Mouse (Mus musculus): ENCODE results near the gene Adat3. TPM values are rescaled to one million over a fixed set of nuclear protein-coding genes. Genes with fewer than 3 reads are reported as not detected.
A peak's percentile ranks its signal among the peaks of the same experiment; 100 is the strongest.
"Not testable (repeated sequence)": the region's sequence is repeated elsewhere in the genome, so short reads cannot be mapped to it uniquely, and the experiment has no call there.

Adat3 gene
- polyA plus RNA-seq, 2 experiments from 2014 or later = 1.7 to 3.6 TPM

DNA sequence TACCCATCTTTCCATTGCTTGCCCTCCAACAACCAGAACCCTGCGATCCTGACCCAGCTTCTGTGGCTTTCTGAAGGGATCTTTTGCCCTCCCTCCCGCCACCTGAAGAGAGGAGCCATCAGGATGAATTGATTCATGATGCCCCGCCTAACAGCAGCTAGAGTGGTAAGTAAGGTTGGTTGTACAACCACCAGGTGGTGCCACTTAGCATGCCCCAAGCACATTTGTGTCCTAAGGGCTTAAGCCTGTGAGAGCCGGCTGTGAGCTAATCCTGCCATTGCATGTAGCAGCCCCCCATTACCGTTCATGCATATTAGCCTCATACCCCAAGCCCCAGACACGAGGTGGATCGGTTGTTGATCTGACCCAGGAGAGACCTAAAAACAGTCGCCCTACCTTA is 23.8 kb upstream of the Adat3 start:
- ATAC-seq = peak; percentile 48

GRCm38 (mm10) chr10:80583047-80583446 is 19.6 kb upstream of the Adat3 start:
- ATAC-seq = no peak

DNA sequence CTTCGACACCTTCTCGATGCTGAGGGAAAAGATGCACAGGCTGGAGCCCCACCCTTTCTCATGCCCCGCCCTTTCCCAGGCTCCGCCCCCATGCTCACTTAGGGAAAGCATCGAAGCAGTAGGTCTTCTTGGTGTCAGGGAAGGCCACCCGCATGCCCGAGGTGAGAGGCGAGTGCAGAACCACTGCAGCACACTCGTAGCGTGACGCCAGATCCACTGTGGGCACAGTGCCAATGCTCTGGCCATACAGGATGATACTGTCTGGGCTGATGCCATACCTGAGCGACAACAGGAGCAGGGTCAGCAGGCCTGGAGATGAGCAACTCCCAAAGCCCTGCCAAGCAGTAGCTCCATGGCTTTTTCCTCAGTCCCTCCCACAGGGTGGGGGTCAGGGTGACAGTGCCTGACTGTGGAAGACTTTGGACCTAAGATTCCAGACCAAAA is 18.6 kb upstream of the Adat3 start:
- ATAC-seq = no peak

- no peak for ATAC-seq
Measured at GRCm38 (mm10) chr10:80584642-80585552, 17.8 kb upstream of the Adat3 start.

DNA sequence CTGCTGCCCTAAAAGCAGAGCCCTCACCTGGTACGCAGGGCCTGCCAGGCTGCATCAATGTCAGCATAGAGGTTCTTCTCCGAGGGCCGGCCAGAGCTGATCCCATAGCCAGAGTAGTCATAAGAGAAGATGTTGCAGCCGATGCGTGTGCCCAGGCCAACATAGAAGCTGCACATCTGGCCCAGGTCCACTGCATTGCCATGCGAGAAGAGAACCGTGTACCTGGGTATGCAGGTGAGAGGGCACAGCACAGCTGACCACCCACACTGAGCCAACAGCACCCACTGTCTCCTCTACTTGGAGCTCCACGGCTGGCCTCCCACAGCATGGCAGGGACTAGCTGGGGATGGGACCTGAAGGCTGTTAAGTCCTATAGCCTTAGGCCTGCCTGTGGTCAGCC is 17.1 kb upstream of the Adat3 start:
- no peak for ATAC-seq

- no peak for ATAC-seq
Measured at GRCm38 (mm10) chr10:80586407-80587304, 16.0 kb upstream of the Adat3 start.

DNA sequence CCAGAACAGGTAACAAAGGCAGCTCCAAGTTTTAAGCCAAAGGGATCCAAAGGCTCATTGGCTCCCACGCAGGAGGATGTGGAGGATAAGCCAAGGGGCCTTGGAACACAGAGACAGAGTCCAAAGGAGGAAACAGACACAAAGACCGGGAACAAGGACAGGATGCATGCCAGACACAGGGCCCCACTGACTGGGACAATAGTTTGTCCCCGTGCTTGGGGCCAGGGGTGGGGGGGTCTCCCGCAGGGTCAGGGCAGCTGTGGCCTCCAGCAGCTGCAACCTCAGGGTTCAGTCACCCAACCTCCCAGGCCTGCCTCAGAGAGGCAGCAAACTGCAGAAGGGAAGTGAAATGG is 15.4 kb upstream of the Adat3 start:
- no peak for ATAC-seq

DNA sequence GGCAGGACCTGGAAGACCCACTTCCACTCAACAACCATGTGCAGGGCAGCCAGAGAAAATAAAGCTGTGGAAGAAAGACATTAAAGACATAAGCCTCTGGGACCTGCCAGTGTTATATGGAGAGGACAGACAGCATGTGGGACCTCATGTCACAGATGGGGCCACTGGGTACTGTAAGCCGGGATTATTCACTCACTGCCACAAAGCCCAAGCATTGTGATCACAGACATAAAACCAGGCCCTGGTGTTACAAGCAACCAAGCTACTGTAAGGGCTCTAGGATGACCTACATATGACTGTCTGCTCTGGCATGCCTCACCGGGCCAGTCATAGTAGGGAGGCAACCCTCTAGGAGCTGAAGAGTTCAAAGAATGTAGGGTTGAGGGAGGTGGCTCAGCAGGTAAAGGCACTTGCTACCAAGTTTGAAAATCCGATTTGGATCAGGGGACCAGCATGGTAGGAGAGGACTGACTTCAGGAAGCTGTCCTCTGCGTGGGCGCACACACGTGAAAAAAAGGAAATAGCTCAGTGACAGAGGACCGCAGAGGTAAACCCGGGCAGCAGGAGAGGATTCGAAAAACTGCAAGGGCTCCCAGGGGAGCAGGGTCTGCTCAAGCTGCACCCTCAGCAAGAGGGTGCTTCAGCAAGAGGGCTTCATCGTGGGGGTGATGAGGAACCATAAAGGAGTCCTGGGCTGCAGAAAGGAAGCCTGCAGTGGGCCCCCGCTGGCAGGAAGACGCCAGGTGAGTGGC is 13.4 kb upstream of the Adat3 start:
- ATAC-seq = peak; percentile 30

- peak; percentile 97 for ATAC-seq
Measured at GRCm38 (mm10) chr10:80589879-80590854, 12.5 kb upstream of the Adat3 start, which contains the start of gene Abhd17a. Abhd17a (minus strand) TSS chr10:80590341.

DNA sequence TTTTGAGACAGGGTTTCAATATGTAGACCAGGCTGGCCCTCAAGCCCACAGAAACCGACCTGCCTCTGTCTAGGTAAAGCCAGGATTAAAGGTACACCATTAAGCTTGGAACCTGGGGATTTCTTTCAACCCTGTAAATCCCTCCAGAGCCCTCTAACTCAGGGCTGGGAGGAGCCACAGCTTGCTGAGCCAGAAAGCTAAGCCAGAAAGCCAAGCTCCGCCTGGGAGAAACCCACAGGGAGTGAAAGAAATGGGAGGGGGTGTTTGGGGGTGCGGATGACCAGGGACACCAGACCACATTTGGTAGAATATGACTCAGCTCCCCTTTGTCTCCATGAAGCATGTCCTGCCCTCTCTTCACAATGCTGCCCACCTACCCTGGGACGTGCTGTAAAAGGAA is 6.4 kb upstream of the Adat3 start:
- no peak for ATAC-seq

DNA sequence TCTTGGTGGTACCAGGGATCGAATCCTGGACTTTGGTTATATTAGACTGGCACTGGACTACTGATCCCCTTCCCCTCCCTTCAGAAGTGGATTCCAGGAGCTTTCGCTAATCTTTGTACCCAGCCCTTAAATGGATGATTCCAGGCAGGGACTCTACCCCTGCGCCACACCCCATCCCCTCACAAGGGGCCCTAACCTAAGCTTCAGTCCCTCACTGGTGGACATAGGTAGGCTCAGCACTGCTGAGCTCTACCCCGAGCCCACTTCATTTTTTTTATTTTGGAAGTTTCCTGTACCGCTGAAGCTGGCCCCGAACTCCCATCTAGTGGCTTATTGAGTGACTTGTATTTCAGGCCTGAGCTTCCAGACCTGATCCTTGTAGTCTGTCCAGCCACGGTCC is 684 bp downstream of the Adat3 start:
- ATAC-seq = no peak

GRCm38 (mm10) chr10:80604001-80604509 is 1.4 kb downstream of the Adat3 start:
- ATAC-seq = no peak

GRCm38 (mm10) chr10:80604988-80605387 is 2.3 kb downstream of the Adat3 start:
- ATAC-seq = no peak

DNA sequence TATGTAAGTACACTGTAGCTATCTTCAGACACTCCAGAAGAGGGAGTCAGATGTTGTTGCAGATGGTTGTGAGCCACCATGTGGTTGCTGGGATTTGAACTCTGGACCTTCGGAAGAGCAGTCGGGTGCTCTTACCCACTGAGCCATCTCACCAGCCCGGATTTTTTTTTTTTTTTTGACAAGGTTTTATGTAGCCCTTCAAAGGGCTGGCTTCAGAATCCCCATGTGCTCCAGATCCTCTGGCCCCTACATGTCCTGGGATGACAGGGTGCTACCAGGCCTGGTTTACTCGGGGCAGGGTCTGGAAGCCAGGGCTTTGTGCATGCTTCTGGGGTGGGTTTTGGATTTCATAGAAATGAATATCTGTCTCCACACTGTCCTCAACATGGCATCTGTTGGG is 3.0 kb downstream of the Adat3 start, which contains the start of gene Gm49322:
TSS of gene Gm49322 (plus strand) at position 301 of the 400 bp plus-strand sequence.
- ATAC-seq = not testable (repeated sequence)

DNA sequence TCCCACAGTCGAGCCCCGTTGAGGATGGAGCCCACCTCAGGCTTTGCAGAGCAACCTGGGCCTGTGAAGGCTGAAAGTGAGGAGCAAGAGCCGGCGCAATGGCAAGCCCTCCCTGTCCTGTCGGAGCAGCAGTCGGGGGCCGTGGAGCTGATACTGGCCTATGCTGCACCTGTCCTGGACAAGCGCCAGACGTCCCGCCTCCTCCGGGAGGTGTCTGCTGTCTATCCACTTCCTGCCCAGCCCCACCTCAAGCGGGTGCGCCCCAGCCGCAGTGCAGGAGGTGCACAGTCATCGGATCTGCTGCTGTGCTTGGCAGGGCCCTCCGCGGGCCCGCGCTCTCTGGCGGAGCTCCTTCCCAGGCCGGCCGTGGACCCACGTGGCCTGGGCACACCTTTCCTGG is 3.6 kb downstream of the Adat3 start:
- peak; percentile 29 for ATAC-seq

GRCm38 (mm10) chr10:80606737-80607350 is 4.2 kb downstream of the Adat3 start:
- ATAC-seq = no peak

- ATAC-seq = no peak
Measured at GRCm38 (mm10) chr10:80608435-80608834, 5.8 kb downstream of the Adat3 start.

DNA sequence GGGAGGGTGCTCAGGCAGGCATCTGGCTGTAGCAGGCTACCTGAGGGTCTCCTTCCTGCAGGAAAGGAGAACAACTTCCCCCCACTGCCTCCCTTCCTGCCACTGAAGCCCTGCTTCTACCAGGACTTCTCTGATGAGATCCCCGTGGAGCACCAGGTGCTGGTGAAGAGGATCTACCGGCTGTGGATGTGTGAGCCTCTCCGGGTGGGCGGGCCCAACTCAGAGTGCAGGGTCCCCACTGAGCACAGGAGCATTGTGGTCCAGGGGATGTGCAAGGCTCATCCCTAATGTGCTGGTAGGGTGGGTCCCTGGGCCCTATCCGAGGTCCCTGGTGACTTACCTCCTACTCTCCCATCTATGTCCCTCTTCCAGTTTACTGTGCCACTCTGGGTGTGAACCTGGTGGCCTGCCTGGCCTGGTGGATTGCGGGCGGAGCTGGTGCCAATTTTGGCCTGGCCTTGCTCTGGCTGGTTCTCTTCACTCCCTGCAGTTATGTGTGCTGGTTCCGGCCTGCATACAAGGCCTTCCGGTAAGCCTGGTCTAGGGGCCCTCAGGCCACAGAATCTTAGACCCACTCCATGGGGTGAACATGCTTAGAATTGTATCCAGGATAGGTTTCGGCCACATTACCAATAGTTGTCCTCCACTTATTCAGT is 6.7 kb downstream of the Adat3 start:
- ATAC-seq = no peak

DNA sequence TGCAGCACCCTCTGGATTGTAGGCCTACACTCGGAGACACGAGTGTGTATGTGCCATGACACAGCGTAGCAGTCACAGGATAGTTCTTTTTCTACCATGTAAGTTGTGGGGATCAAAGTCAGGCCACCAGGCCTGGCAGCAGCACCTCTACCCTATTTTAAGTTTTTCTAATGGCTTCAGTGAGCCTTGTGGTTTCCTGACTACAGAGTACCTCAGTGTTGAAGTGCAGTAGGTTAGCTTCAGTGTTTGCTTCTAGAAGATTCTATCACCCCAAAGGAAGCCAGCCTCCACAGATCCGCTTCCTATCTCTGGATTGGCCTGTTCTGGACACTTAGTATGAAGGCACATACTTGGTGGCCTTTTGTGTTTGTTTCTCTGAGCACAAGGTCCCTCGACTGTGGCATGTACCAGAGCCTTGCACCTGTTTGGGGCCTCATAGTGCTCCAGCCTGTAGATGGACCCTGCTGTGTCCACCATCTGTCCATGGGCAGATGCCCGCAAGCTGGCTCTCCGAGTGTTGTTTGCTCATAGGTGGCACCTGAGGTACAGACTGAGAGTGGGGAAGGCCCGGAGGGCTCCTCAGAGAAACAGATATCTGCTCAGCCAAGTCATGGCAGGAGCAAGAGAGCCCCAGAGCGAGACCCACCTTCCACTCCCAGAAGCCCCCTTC is 7.6 kb downstream of the Adat3 start:
- peak; percentile 44 for ATAC-seq

Measured in CD4-positive, CD25-positive, alpha-beta regulatory T cell, adult 4 months (primary cell).